Mouse (Mus musculus) R1 (cell line): ENCODE measurements around the gene Zfp935.
A peak's percentile ranks its signal among the peaks of the same experiment; 100 is the strongest.
"Not testable (repeated sequence)": the region's sequence is repeated elsewhere in the genome, so short reads cannot be mapped to it uniquely, and the experiment has no call there.

Experiments used
- DNase-seq: peaks from one replicate; pipeline ENCODE4 v3.0.0-alpha.2; 2018; ENCODE audit warnings: low read depth, low spot score

The Zfp935 gene

DNA sequence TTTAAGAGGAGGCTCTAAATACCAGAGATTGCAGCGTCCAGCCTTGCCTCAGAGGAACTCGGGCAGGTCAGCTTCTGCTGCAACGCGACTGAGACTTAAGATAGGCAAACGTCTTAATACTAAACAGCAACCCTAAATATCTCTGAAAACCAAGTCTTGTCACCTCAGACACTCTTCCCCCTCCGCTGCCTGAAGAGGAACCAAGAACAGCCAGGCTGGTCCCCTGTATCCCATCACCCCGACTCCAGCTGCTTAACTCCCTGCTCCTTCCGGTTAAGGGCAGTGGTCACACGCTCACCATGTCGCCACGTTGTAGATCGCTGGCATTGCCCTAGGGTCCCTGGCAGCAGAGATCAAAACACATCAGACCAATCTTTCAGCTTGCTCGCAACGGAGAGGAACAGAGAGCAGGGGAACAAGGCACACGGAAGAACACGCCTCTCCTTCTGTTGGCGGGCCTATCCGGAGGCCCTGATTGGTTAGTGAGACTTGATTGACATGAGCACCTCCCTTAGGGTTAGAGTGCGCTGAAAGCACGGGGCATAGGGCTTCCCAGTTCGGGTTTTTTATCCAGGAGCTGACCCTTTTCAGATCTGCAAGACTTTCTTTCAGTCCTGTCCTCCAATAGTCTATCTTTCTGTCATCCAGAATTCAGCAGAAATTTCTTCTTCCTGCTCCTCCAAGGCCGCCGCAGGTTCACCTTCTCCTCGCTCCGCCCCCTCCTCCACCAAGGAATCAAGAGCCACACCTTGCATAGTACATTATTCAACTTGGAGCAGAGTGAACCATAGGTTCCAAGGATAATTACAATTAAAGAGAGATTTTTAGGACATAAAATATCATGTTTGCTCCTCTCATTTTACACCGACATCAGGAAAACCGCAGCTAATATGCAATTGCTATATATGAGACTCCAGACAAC is at the start of gene Zfp935:
Zfp935 (minus strand) TSS at position 323 of the 922 bp plus-strand sequence.
- peak; percentile 55 for DNase-seq

DNA sequence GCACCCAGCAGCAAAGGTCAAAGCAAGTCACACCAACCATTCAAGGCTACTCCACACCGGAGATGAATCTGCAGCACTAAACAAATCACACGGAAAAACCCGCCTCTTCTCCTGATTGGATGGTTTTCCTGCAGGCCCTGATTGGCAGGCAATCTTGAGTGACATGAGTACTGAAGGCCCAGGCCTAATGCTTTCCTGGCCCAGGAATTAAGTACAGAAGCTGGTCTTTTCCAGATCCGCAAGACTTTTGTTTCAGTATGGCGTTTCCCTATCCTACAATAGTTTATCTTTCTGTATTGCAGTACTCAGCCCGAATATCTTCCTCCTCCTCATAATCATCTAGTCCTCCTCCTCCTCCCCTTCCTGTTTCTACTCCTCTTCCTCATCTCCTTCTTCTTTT is 12.8 kb upstream of the Zfp935 start, which contains the start of gene Zfp934:
Zfp934 (minus strand) TSS at position 101 of the 400 bp plus-strand sequence.
- DNase-seq, result not testable (repeated sequence)

DNA sequence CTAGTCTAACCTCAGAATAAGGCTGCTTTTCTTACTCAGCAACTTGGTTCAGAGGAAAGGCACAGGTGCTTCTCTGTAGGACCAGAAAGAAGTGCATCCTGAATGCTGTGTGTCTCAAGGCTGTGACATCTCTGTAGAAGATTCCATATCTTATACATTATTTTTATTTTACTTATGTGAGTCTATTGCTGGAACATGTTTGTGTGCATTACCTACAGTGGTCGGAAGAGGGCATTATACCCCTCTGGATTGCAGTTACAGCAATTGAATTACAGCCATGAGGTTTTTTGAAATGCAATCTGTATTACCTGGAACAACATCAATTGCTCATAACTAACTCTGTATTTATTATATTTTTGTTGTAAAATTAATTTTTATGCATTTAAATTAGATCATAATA is 3.4 kb upstream of the Zfp935 start:
- DNase-seq, result not testable (repeated sequence)

- DNase-seq, result peak; percentile 80
Observed at GRCm38 (mm10) chr13:62530129-62530528, 28.2 kb downstream of the Zfp935 start.

- DNase-seq, result peak; percentile 96
Observed at GRCm38 (mm10) chr13:62510641-62511420, 47.5 kb downstream of the Zfp935 start.

- not testable (repeated sequence) for DNase-seq
Observed at GRCm38 (mm10) chr13:62472661-62473060, 85.7 kb downstream of the Zfp935 start.

DNA sequence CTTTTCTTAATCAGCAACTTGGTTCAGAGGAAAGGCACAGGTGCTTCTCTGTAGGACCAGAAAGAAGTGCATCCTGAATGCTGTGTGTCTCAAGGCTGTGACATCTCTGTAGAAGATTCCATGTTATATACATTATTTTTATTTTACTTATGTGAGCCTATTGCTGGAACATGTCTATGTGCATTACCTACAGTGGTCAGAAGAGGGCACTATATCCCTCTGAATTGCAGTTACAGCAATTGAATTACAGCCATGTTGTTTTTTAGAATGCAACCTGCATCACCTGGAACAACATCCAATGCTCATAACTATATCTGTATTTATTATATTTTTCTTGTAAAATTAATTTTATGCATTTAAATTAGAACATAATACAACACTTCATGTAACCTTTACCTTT is 88.4 kb downstream of the Zfp935 start:
- peak; percentile 80 for DNase-seq

- peak; percentile 97 for DNase-seq
Observed at GRCm38 (mm10) chr13:62466424-62467334, 91.6 kb downstream of the Zfp935 start, which contains the start of gene Gm49359. TSS of gene Gm49359 (minus strand) at chr13:62466832.
